Mouse (Mus musculus): Measurements from ENCODE around the gene Alpl.

Gene Alpl

DNA sequence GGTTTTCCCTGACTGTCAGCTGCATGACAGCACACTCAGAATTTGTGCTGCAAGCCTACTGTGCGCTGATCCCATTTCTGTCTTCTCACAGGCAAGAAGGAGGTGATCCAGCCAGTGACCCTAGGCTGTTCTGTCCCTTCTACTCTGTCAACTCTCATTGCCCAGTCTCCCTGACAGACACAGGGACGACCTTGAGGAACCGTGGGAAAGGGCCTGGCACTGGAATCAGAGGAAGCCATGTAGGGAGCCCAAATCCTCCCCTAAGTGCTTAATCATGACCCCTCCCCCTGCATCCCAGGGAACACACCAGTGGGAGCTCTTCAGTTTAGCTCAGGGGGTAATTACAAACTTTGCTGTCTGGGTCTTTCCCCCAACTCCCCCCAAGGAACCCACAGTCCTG, 58.4 kb downstream of the Alpl start:
- no peak for DNase-seq (ENCODE audit: extremely low read depth, low read depth)

DNA sequence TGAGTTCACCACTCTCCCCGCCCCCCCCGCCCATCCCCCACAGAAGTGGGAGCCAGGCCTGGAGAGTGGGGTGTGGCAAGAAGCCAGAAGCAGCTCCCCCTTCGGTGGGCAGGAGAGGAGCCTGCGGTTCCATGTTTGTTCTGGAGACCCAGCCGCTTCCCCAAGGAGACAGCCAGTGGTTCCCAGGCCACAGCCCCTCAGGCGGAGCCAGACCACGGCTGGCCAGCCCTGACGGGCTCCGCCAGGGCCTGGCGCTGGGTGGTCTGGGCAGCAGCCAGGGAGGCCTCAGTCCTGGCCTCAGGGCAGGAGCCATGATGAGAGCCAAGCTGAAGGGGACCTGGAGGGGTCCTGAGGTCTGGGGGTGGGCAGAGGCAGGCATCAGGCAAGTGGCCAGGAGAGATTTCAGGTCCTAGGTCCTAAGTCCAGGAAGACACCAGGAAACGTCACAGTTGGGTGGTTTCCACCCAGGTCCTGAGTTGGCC, 59.9 kb downstream of the Alpl start:
- no peak for DNase-seq (ENCODE audit: extremely low read depth, low read depth)

DNA sequence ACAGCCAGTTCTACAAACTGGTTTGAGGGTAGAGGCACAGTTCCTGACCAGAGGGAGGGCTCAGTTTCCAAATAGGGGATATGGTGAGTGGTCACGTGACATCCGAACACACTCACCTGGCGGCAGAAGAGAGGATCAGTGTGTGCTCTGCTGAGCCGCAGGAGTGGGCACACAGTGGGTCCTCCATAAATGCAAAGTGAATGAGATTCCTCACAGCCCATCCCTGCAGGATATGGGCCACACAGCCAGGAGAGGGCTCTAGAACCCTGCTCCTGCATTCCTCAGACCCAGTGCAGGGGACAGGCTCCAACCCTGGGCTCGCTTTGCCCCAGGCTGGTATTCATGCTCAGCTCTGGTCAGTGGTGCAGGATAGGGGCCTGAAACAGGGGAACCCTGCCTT, 62.7 kb downstream of the Alpl start:
- no peak for DNase-seq (ENCODE audit: extremely low read depth, low read depth)

DNA sequence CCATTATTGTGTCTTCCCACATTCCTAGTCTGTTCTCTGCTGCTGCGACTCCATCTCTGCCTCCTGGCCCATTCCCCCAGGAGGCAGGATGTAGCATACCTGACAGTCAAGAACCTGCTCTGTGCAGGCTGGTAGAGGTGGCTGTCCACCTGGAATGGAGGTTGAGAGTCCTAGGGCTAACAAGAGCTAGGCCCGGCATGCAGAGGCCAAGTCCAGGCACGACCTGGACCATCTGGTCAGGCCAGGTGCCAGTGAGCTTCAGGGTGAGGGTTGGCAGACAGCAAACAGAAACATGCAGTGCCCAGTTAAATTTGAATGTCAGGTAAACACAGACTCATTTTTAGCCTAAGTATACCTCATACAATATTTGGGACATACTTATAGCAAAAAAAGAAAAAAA, 63.2 kb downstream of the Alpl start:
- DNase-seq (ENCODE audit: extremely low read depth, low read depth) = no peak

- no peak for DNase-seq (ENCODE audit: extremely low read depth, low read depth)
These were observed 63.8 kb downstream of the Alpl start for GRCm38 (mm10) chr4:137732361-137732760.

- no peak for DNase-seq (ENCODE audit: extremely low read depth, low read depth)
These were observed 64.3 kb downstream of the Alpl start for GRCm38 (mm10) chr4:137731891-137732290.

DNA sequence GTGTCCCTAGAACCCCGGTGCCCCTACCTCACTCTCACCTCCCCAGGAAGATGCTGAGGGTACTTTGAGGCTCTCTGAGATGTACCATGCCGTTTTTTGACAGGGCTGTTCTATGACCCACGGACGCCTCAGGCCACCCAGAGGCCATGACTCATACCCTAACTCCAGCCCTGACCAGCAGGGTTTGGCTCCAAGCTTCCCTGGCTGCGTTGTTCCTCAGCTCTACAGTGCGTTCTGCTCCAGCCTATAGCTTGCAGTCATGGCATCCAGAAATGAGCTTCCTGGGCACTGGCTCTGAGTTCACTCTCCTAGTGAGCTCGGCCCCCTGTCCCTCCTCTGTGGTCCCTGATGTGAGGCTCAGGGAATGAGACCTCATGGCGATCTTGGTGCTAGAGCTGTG, 65.4 kb downstream of the Alpl start:
- no peak for DNase-seq (ENCODE audit: extremely low read depth, low read depth)

GRCm38 (mm10) chr4:137730134-137730533, 66.0 kb downstream of the Alpl start:
- DNase-seq (ENCODE audit: extremely low read depth, low read depth) = no peak

GRCm38 (mm10) chr4:137729155-137729855, 66.9 kb downstream of the Alpl start:
- DNase-seq (ENCODE audit: extremely low read depth, low read depth) = no peak

DNA sequence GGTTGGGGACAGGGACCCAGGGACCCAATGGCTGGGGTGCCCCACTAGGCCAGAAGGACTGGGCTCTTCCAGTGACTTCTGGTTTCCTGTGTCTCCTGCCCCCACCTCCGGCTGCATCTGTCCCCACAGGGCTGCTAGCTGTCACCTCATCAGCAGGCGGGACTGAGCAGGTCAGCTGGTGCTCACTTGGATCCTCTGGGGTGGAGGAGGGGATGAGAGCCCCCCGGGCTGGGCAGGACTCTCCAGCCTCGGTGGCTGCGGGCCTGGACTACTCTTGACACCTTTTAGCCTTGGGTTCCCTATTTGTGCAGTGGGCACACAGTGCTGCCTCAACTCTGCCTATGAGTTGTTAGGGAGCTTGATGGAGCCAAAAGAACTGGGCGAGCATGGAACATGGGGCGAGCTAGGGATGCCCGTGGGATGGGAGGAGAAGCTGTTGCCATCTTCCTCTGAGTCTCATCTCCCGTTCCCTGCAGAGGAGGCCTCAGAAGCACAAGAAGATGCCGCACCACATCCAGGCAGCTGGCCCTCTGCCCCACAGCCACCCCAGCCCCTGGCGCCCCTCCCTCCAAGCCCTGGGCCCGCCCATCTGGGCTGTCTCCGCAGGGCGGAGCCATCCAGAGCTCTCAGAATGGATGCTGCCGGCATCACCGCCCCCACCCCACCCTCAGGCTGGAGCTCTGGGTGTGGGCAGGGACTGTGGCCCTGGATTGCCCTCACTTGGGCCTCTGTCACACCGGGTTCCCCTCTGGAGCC, 67.6 kb downstream of the Alpl start:
- no peak for DNase-seq (ENCODE audit: extremely low read depth, low read depth)

DNA sequence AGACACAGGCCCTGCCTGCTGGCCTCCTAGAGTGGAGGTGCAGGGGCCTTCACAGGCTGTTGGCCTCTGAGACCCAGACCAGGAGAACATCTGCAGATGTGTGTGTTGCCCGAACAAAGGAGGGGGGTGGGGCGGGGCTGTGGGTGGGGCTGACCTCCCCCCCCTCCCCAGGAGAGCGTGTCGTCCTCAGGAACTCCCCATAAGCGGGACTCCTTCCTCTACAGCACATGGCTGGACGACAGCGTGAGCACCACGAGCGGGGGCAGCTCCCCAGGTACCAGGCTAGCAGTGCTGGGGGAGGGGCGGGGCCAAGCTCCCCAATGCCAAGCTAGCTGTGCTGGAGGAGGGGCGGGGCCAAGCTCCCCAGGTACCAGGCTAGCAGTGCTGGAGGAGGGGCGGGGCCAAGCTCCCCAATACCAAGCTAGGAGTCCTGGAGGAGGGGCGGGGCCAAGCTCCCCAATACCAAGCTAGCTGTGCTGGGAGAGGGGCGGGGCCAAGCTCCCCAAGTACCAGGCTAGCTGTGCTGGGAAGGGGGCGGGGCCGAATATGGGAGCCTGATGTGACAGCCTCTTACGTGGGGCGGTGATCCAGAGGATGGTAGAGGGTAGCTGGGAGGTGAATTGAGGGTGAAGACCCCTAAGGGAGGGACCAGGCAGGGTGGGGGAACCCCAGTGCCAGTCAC, 68.5 kb downstream of the Alpl start:
- DNase-seq (ENCODE audit: extremely low read depth, low read depth) = no peak

- DNase-seq (ENCODE audit: extremely low read depth, low read depth) = no peak
These were observed 69.3 kb downstream of the Alpl start for GRCm38 (mm10) chr4:137726739-137727505.

DNA sequence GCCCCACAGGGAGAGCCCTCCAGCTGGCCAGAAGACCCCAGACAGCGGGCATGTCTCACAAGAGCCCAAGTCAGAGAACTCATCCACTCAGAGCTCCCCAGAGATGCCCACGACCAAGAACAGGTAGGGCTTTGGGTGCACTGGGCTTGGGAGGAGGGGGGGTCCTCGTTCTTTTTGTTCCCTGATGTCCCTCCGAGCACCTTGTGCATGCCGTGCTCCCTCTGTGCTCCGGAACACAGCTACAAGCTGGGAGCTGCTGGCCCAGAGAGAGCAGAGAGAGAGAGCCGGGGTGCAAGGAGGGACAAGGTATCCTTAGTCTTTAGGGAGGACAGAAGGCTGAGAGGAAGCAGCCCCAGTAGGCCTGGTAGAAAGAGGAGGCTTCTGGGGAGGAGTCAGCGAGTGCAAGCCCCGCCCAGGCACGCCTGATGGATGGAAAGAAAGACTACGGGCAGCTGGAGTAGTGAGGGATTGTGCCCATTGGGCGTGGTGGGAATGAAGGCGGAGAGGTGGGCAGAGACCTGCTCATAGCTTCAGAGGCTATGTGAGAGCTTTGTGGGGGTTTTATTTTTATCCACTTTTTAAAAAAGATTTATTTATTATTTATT, 70.5 kb downstream of the Alpl start:
- no peak for DNase-seq (ENCODE audit: extremely low read depth, low read depth)

GRCm38 (mm10) chr4:137724766-137725165, 71.4 kb downstream of the Alpl start:
- DNase-seq (ENCODE audit: extremely low read depth, low read depth) = no peak

DNA sequence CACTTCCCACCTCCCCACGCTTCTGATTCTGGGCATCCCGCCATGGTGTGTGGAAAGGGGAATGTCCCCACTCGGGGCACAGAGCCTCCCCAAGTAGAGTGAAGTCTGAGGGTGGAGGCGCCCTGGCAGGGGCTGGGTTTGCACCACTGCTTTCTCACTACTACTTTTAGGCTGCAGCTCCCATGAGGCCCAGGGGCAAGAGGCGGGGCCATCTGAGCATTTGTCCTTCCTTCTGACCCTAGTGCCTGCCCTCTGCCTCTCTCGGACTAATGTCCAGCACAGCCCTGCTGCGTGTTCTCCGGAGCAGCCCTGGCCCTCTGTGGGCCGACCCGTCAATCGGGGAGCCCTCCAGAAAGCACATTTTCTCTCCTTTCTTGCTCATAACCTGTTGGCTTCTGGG, 72.0 kb downstream of the Alpl start:
- DNase-seq (ENCODE audit: extremely low read depth, low read depth) = no peak

DNA sequence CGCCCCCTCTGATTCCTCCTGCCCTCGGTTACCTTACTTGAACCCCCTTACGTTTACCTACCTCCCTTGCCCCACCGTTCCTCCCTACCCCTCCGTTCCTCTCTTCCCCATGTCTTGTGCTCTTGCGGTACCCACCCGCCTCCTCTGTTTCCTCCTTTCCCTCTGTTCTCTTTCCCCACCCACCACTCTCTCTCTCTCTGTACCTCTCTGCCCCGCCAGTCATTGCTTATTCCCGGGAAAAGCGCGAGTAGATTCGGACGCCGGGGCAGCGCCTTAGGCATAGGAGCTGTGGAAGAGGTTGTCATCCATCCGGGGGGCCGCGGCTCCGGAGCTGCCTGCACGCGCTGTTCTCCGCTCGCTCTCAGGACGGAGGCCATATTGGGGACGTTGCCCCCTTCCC, 72.7 kb downstream of the Alpl start:
- DNase-seq (ENCODE audit: extremely low read depth, low read depth) = no peak

GRCm38 (mm10) chr4:137722692-137723427, 73.3 kb downstream of the Alpl start:
- no peak for DNase-seq (ENCODE audit: extremely low read depth, low read depth)

GRCm38 (mm10) chr4:137722230-137722629, 74.0 kb downstream of the Alpl start:
- no peak for DNase-seq (ENCODE audit: extremely low read depth, low read depth)

DNA sequence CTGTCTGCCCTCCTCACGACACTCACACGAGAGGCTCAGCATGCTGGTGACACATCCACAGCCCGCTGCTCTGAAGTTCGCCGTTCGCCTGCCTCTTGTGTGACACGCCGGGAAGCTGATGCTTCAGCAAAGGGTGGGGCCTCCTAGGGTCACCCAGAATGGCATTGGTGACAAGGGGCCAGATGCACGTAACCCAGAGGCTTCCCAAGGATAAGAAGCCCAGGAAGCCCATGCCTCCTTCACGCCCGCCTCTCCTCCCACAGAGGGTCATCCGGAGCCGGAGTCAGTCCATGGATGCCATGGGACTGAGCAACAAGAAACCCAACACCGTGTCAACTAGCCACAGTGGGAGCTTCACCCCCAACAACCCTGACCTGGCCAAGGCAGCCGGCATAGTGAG, 74.6 kb downstream of the Alpl start:
- no peak for DNase-seq (ENCODE audit: extremely low read depth, low read depth)

GRCm38 (mm10) chr4:137719378-137720077, 76.7 kb downstream of the Alpl start:
- no peak for DNase-seq (ENCODE audit: extremely low read depth, low read depth)
